Mouse (Mus musculus) urinary bladder, postnatal 25 days (tissue): ENCODE measurements around the gene Fam168a.

Experiments
- DNase-seq: peaks from one replicate; pipeline ENCODE4 v3.0.0; 2022; ENCODE audit warnings: low spot score

The Fam168a gene

GRCm38 (mm10) chr7:100868551-100868950 lies 162.1 kb downstream of the Fam168a start:
- no peak for DNase-seq

GRCm38 (mm10) chr7:100869877-100870629 lies 163.6 kb downstream of the Fam168a start:
- DNase-seq, result no peak

GRCm38 (mm10) chr7:100871355-100871754 lies 164.9 kb downstream of the Fam168a start:
- DNase-seq, result no peak

- no peak for DNase-seq
Observed at GRCm38 (mm10) chr7:100871892-100872291, 165.5 kb downstream of the Fam168a start.

GRCm38 (mm10) chr7:100873197-100873596 lies 166.8 kb downstream of the Fam168a start:
- no peak for DNase-seq

DNA sequence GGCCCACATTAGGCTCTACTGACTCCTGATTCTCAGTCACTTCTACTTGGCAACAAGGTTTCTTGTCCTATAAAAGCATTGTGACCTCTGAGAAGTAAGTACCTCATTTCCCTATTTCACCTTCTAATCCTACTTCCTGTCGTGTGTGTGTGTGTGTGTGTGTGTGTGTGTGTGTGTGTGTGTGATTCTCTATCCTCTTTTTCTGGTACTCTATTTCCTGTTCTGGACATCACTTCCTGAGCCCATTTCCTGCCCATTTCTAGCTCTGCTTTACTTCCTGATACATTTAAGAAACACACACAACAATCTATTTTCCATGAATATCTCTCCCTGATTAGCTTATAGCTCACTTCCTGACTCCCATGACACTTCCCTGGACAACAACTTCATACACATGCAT lies 169.4 kb downstream of the Fam168a start:
- DNase-seq, result no peak

DNA sequence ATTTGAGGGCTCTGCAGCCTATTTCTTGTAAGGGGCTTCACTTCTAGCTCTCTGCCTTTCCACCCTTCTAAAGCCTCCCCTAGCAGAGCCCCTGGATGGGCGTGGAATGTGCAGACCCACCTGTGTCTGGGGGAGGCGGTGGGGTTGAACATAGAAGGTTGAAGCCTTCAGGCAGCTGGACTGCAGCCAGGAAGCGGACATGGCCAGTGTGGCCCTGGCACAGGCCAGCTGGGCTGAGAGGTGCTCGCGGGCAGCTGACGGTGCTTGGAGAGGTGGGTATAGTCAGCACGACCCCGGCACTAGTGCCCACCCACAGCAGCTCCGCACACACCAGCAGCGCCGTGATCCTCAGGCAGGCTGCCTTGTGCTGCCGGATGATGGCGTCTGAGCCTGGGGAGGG lies 169.9 kb downstream of the Fam168a start:
- DNase-seq, result no peak

DNA sequence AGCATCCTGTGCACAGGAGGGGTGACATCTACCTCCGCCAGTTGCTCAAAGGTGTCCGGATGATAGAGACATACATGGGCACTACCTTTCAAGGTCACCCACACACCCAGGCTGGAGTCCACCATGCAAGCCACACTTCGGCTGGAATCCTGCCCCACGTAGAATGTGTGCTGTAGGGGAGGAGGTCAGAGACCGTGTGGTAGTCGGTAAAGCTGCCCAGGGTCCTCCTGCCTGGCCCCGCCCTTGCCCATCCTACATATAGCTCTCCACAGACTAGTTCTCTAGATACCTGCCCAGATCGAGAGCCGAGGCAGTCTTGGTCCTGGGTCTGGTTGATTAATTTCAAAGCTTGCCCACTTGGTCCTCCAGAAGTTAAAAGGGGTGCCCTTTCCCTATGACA lies 170.3 kb downstream of the Fam168a start:
- no peak for DNase-seq

DNA sequence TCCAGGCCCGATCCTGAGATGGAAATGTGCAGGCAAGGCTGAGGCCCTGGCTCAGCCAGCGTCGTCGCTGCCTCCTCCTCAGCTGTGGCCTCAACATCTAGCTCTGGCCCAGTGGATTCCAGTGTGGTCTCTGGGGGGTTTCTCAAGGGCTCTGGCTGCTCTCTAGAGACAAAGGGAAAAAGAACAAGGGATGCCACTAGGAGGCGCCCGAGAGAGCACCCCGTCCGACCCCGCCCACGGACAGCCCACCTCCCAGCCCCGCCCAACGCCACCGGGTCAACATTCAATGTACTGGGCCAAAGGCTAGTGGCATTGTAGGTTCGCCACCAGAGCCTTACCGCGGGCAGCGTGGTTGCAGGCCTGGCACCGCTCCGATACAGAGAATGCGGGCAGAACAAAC lies 173.2 kb downstream of the Fam168a start:
- DNase-seq, result peak; percentile 73

DNA sequence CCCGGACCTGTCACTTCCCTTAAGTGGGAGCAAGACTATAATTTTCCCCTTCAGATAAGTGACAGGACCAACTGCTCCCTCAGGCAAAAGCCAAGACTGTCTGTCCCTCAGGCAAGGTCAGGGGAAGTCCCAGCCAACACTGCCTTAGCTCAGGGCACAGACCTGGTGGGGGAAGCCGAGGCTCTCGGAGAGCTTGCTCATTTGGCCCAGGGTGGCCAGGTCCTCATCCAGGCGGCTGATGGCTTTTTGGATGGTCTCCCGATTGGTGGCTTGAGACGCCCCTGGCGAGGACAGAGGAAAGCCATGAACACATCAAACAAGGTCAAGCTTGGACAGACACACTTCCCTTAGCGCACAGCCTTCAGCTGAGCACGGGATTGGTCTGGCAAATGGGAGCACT lies 175.1 kb downstream of the Fam168a start:
- DNase-seq, result no peak

DNA sequence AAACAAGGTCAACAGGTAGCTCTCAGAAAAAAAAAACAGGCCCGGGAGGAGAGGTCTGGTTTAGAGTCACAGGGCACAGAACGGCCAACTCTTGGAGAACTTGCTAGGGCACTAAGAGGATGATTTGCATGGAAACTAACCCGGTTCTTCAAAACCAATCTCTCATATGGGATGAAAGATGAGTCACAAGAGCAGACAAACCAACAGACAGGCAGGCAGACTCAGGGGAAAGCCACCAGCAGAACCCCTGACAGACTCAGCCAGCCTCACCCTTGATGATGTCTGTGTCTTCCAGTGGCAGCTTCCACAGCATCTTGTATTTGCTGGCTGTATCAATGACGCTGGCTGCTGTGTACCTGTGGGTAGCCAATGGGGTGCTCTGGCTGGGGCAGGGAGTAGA lies 175.5 kb downstream of the Fam168a start:
- no peak for DNase-seq

- DNase-seq, result no peak
Observed at GRCm38 (mm10) chr7:100884460-100884859, 178.0 kb downstream of the Fam168a start.

- DNase-seq, result peak; percentile 52
Observed at GRCm38 (mm10) chr7:100886535-100886934, 180.1 kb downstream of the Fam168a start.
